Mouse (Mus musculus) forebrain, postnatal 0 days (tissue): ENCODE data around the gene Tmem62. TPM values are rescaled to one million over a fixed set of nuclear protein-coding genes. Genes with fewer than 3 reads are reported as not detected.
"Not testable (repeated sequence)": the region's sequence is repeated elsewhere in the genome, so short reads cannot be mapped to it uniquely, and the experiment has no call there.

Experiments
- ATAC-seq: fragments of 200-750 bp; cut with Nextera tagmentation; 2 replicates; pipeline ENCODE4 v1.8.0; 2017; ENCODE audit warnings: mild to moderate bottlenecking, moderate library complexity
- DNase-seq: peaks from one replicate; pipeline ENCODE4 v3.0.0-alpha.2; 2015
- H3K27ac ChIP-seq: fragments of 300-500 bp; sonication (generic); 2 replicates; pipeline ENCODE4 v1.5.1; 2014; ENCODE audit warnings: low read depth, mild to moderate bottlenecking, antibody characterized with exemption, low read length, moderate library complexity, mixed read lengths
- H3K27me3 ChIP-seq: fragments of 300-500 bp; sonication (generic); 2 replicates; pipeline ENCODE4 v1.6.1; 2014; ENCODE audit warnings: mild to moderate bottlenecking, low read length, mixed read lengths; ENCODE audit not compliant: insufficient read depth
- H3K36me3 ChIP-seq: fragments of 300-500 bp; sonication (generic); 2 replicates; pipeline ENCODE4 v1.6.1; 2014; ENCODE audit warnings: mild to moderate bottlenecking, moderate library complexity; ENCODE audit not compliant: insufficient read depth
- H3K4me1 ChIP-seq: fragments of 300-500 bp; sonication (generic); 2 replicates; pipeline ENCODE4 v1.6.1; 2014; ENCODE audit warnings: antibody characterized with exemption; ENCODE audit not compliant: insufficient read depth
- H3K4me2 ChIP-seq: fragments of 300-500 bp; sonication (generic); 2 replicates; pipeline ENCODE4 v1.6.1; 2014; ENCODE audit warnings: low read depth, mild to moderate bottlenecking, moderate library complexity
- H3K4me3 ChIP-seq: fragments of 300-500 bp; sonication (generic); 2 replicates; pipeline ENCODE4 v1.5.1; 2014; ENCODE audit warnings: low read depth, low read length, mixed read lengths
- H3K9ac ChIP-seq: fragments of 300-500 bp; sonication (generic); 2 replicates; pipeline ENCODE4 v1.6.1; 2014; ENCODE audit warnings: mild to moderate bottlenecking
- H3K9me3 ChIP-seq: fragments of 300-500 bp; sonication (generic); 2 replicates; pipeline ENCODE4 v1.6.1; 2016; ENCODE audit warnings: low read length
- CTCF ChIP-seq: sonication (generic); IDR thresholded peaks from 2 replicates; pipeline ENCODE4 v1.5.1; 2016; ENCODE audit warnings: antibody characterized with exemption, control low read depth, low read depth
- WGBS: fragments of 180-500 bp; shearing (Covaris S2); extraction: QIAGEN DNeasy Blood & Tissue Kit; methylation state at CpG from one replicate; pipeline ENCODE4 v1.1.7; 2014; 5-methylcytosine and 5-hydroxymethylcytosine counted together
- polyA plus RNA-seq: library from polyadenylated mRNA; unstranded; fragments of >200 nt; fragmentation: Nextera tagmentation; extraction: Ambion mirVana; gene quantifications from 2 replicates; pipeline ENCODE4 v1.2.1, GENCODE M21; 2015
- total RNA-seq: library from RNA; depleted of rRNA; stranded (reverse); fragments of >200 nt; gene quantifications from 2 replicates; pipeline ENCODE4 v1.2.3, GENCODE M21; 2014

Gene Tmem62
- total and polyA plus RNA-seq, 2 experiments from 2014 or later, result 11.6 to 16.3 TPM

DNA sequence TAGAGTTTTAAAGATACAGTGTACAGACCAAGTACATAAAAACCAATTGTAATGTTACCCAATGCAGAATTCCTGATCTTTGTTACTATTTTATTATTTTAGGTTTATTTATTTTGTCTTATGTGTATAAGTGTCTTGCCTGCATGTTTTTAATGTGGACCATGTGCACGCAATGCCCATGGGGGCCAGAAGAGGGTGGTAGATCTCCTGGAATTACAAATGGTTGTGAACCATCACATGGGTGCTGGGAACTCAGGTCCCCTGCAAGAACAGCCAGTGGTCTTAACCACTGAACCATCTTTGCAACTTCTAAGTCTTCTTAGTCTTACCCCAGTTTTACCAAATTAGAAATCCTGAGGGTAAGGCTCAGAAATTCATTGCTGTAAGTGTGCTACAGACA lies 8.4 kb downstream of the Tmem62 start:
- Histone ChIP-seq H3K9ac (no peak overlapping the region), H3K9me3 (no peaks in the 10 kb centered on the region), H3K27me3 (no peaks in the 10 kb centered on the region), H3K36me3 (peaks cover 21% of the 10 kb centered on the region; the same call in 1 of the 2 replicates), H3K27ac (no peak overlapping the region), H3K4me3 (no peak overlapping the region), H3K4me1 (no peaks in the 10 kb centered on the region), H3K4me2 (no peak overlapping the region)
- no peak for TF ChIP-seq CTCF
- no peak for ATAC-seq
- WGBS, result 97% methylated on average over 1 of the region's 1 CpGs
- DNase-seq, result no peak

DNA sequence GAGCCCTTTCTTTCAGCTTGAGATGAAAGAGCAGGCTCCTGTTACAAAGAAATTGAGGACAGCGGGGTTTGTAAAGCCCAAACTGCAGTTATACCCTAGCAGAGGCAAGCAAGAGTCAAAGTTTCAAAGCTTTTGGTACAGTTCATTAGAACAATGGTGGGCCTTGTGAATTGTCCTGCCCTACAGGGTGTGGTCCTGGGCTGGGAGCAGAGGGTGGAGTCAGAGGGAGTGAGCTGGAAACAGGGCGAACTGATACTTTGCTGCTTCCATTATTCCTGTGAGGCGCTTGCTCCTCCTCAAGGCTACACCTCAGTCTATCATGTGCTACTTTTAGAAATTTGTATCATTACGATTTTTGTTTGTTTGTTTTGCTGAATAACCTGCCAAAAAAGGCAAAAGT lies 14.4 kb downstream of the Tmem62 start:
- no peak for DNase-seq
- no peak for ATAC-seq
- H3K27me3 ChIP-seq, result no peaks in the 10 kb centered on the region
- H3K4me1 ChIP-seq, result no peaks in the 10 kb centered on the region
- no peak overlapping the region for H3K9ac ChIP-seq
- no peaks in the 10 kb centered on the region for H3K9me3 ChIP-seq
- no peak overlapping the region for H3K4me3 ChIP-seq
- no peak overlapping the region for H3K27ac ChIP-seq
- WGBS, result 80% methylated on average over 4 of the region's 4 CpGs
- no peak for TF ChIP-seq CTCF
- peaks cover 24% of the 10 kb centered on the region for H3K36me3 ChIP-seq
- H3K4me2 ChIP-seq, result no peak overlapping the region

DNA sequence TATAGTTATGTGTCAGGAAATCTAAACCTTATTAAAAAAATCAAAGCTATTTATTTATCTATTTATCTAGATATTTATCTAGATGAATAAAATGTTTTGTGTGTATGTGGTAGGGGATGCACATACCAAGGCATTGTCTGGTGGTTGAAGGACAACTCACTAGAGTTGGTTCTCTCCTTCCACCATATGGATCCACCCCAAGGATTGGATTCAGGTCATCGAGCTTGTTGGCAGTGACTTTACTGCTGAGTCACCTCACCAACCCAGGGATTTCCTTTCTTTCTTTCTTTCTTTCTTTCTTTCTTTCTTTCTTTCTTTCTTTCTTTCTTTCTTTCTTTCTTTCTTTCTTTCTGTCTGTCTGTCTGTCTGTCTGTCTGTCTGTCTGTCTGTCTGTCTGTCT lies 19.8 kb downstream of the Tmem62 start:
- not testable (repeated sequence) for DNase-seq, H3K4me2 ChIP-seq, H3K27ac ChIP-seq, H3K4me1 ChIP-seq, H3K9me3 ChIP-seq, H3K4me3 ChIP-seq, ATAC-seq, H3K9ac ChIP-seq, H3K27me3 ChIP-seq
- WGBS, result 78% methylated on average over 1 of the region's 1 CpGs
- peaks cover 23% of the 10 kb centered on the region for H3K36me3 ChIP-seq

DNA sequence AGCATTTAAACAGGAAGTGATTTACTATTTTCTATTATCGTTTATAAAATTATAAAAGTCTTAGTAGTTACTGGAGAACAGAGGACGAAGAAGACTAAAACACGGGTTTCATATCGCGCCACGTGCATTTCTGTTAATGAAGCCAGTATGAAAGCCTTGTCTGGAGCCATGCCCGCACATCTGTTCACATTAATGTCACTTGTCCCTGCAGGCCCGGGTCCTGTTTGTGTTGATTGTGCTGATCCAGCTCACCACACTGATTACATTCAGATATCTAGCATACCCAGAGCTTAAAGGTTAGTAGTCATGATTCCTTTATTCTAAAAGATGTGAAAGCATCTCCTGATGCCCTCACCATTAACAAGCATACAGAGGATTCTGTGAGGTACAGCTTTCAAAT lies 22.0 kb downstream of the Tmem62 start:
- Histone ChIP-seq H3K4me2 (no peak overlapping the region), H3K4me1 (no peaks in the 10 kb centered on the region), H3K36me3 (peaks cover 19% of the 10 kb centered on the region), H3K9ac (no peak overlapping the region), H3K9me3 (no peaks in the 10 kb centered on the region), H3K27ac (no peak overlapping the region), H3K27me3 (no peaks in the 10 kb centered on the region), H3K4me3 (no peak overlapping the region)
- DNase-seq, result no peak
- ATAC-seq, result no peak
- no peak for TF ChIP-seq CTCF
- WGBS, result 87% methylated on average over 8 of the region's 8 CpGs

DNA sequence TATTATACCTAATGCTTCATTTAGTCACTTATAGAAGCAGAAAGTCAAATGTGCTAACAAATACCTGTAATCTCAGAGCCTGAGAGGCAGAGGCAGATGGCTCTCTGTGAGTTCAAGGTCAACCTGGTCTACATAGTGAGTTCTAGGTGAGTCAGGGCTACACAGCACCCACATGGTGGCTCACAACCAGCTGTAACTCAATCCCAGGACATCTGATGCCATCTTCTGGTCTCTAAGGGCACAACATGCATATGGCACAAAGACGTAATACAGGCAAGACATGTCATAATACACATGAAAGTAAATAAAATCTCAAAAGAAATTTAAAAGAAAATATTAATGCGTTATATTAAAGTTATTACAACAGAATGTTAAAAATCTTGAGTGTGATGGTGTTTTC lies 26.8 kb downstream of the Tmem62 start:
- Histone ChIP-seq H3K27ac (no peak overlapping the region), H3K36me3 (peaks cover 16% of the 10 kb centered on the region), H3K4me1 (no peaks in the 10 kb centered on the region), H3K9me3 (no peaks in the 10 kb centered on the region), H3K4me3 (no peak overlapping the region), H3K9ac (no peak overlapping the region), H3K27me3 (no peaks in the 10 kb centered on the region), H3K4me2 (no peak overlapping the region)
- peak; percentile 40; the same call in 1 of the 2 replicates for TF ChIP-seq CTCF
- WGBS, result 75% methylated on average over 2 of the region's 2 CpGs
- DNase-seq (peak; percentile 2), ATAC-seq (no peak)

DNA sequence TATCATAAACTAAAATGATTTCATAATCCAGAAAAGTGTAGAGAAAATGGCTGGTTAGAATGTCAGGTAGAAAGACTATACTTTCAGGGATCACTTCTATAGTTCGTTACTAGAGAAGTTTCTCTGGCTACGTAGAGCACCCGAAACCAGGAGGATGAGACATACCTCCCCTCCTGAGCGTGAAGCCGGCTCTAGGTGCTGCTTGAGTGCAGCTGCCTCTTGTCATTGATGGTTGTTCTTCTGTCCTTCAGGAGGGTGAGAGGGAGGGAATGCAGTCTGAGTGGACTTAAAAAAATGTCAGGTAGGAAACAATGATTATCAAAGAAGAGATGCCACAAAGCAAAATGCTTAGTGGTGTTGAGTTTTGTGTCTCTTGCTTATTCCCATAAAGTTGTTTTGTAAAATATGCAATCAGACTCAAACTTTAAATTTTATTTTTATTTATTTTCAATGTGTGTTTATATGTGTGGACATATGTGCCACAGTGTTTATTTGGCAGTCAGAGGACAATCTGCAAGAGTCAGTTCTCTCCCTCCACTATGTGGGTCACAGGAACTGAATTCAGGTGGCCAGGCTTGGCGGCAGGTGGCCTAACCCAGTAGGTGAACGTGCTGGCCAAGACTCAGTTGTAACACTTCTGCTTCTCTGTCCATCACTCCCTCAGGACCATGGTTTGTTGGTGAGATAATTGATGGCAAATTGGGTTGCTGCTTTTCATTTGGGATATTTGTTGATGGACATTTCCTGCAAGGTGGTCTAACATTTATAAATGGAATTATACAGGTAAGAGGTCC lies 27.4 kb downstream of the Tmem62 start:
- no peak overlapping the region for H3K27ac ChIP-seq
- WGBS, result 90% methylated on average over 7 of the region's 7 CpGs
- no peak for TF ChIP-seq CTCF
- ATAC-seq (no peak), DNase-seq (no peak)
- no peak overlapping the region for H3K4me3 ChIP-seq
- no peaks in the 10 kb centered on the region for H3K27me3 ChIP-seq
- no peaks in the 10 kb centered on the region for H3K9me3 ChIP-seq
- no peak overlapping the region for H3K4me2 ChIP-seq
- peaks cover 4% of the 10 kb centered on the region; the same call in 1 of the 2 replicates for H3K4me1 ChIP-seq
- H3K9ac ChIP-seq, result no peak overlapping the region
- peaks cover 14% of the 10 kb centered on the region for H3K36me3 ChIP-seq

DNA sequence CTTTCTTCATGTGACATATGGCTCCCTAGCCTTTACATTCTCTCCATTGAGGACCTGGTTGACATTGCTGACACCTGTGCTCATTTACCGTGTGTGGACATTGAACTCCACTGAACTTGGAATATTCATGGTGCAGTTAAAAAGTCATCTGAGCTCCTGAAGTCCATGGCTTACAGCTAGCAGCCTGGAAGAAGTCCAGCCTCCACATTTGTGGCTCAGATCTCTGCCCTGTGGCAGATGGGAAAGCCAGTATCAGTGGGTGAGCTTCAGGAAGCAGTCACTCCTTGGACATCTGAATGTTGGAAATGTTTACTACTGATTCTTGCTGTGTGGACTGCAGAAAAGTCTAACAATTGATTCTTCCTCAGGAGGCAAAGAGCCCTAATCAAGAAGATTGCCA lies 30.2 kb downstream of the Tmem62 start:
- WGBS, result 89% methylated on average over 1 of the region's 1 CpGs
- no peak for ATAC-seq

More for the DNA sequence above, 30.2 kb downstream of the Tmem62 start:
- peaks cover 18% of the 10 kb centered on the region for H3K36me3 ChIP-seq
- peaks cover 6% of the 10 kb centered on the region; the same call in 1 of the 2 replicates for H3K4me1 ChIP-seq
- H3K27me3 ChIP-seq, result no peaks in the 10 kb centered on the region
- DNase-seq, result no peak
- H3K27ac ChIP-seq, result no peak overlapping the region
- H3K4me2 ChIP-seq, result no peak overlapping the region
- no peaks in the 10 kb centered on the region for H3K9me3 ChIP-seq
- no peak for TF ChIP-seq CTCF
- H3K9ac ChIP-seq, result no peak overlapping the region
- no peak overlapping the region for H3K4me3 ChIP-seq
